Mouse (Mus musculus): ENCODE measurements at regions not wholly inside any gene's neighbourhood (a gene's known extent, or its start where the extent isn't known, plus 50 kb on each side); places are given as distances from the start of the nearest gene placed in this dataset.
A peak's percentile ranks its signal among the peaks of the same experiment; 100 is the strongest.
"Not testable (repeated sequence)": the region's sequence is repeated elsewhere in the genome, so short reads cannot be mapped to it uniquely, and the experiment has no call there.

GRCm38 (mm10) chrX:114314586-114314985, 159.5 kb upstream of the Klhl4 start:
- Histone ChIP-seq H3K4me2 (no peak overlapping the region), H3K9ac (no peak overlapping the region), H3K4me3 (no peak overlapping the region), H3K36me3 (no peaks in the 10 kb centered on the region), H3K4me1 (no peaks in the 10 kb centered on the region), H3K9me3 (replicated peaks) (no peaks in the 10 kb centered on the region), H3K27ac (no peak overlapping the region), H3K27me3 (replicated peaks) (no peaks in the 10 kb centered on the region)
- ATAC-seq: no peak
- 41% methylated on average over 1 of the region's 1 CpGs for WGBS (ENCODE audit: insufficient replicate concordance)

- 20% methylated on average over 1 of the region's 1 CpGs for WGBS (ENCODE audit: insufficient replicate concordance)
- H3K9ac ChIP-seq: no peak overlapping the region
- ATAC-seq: no peak
These were observed 149.8 kb upstream of the Klhl4 start for GRCm38 (mm10) chrX:114324285-114324684.

GRCm38 (mm10) chrX:114336151-114336550, 138.0 kb upstream of the Klhl4 start:
- WGBS (ENCODE audit: insufficient replicate concordance): 31% methylated on average over 1 of the region's 1 CpGs
- H3K27ac ChIP-seq; H3K9ac ChIP-seq; H3K4me2 ChIP-seq; H3K4me3 ChIP-seq; H3K27me3 ChIP-seq (replicated peaks); H3K4me1 ChIP-seq; ATAC-seq; H3K9me3 ChIP-seq (replicated peaks); H3K36me3 ChIP-seq: not testable (repeated sequence)

More at GRCm38 (mm10) chrX:114324285-114324684, 149.8 kb upstream of the Klhl4 start:
- Histone ChIP-seq H3K27ac (no peak overlapping the region), H3K27me3 (replicated peaks) (no peaks in the 10 kb centered on the region), H3K4me3 (no peak overlapping the region), H3K4me1 (no peaks in the 10 kb centered on the region), H3K36me3 (no peaks in the 10 kb centered on the region), H3K9me3 (replicated peaks) (no peaks in the 10 kb centered on the region), H3K4me2 (no peak overlapping the region)

- H3K27me3 ChIP-seq (replicated peaks): no peaks in the 10 kb centered on the region
- H3K27ac ChIP-seq: no peak overlapping the region
- H3K4me3 ChIP-seq: no peak overlapping the region
- WGBS (ENCODE audit: insufficient replicate concordance): 16% methylated on average over 1 of the region's 1 CpGs
- no peak overlapping the region for H3K9ac ChIP-seq
- H3K9me3 ChIP-seq (replicated peaks): no peaks in the 10 kb centered on the region
- no peaks in the 10 kb centered on the region for H3K36me3 ChIP-seq
- 0 out of 2 replicates have a peak, but pooled peaks have one; percentile 47 for ATAC-seq
- no peaks in the 10 kb centered on the region for H3K4me1 ChIP-seq
- no peak overlapping the region for H3K4me2 ChIP-seq
These were observed 114.9 kb upstream of the Klhl4 start for GRCm38 (mm10) chrX:114359240-114359639.
